Mouse (Mus musculus): ENCODE measurements around the gene Gm3411. TPM values are rescaled to one million over a fixed set of nuclear protein-coding genes. Genes with fewer than 3 reads are reported as not detected.
"Not testable (repeated sequence)": the region's sequence is repeated elsewhere in the genome, so short reads cannot be mapped to it uniquely, and the experiment has no call there.

Gm3411 gene
- 1 to 10 TPM; 2.2 to 2.5 TPM for total RNA-seq (2021)
- long read RNA-seq, result 0 reads

- peak; percentile 6 to 8 for DNase-seq (ENCODE audit: low spot score in 2 of 2)
Observed at GRCm38 (mm10) chr14:6286931-6287715, at the start of gene Gm3411. Gene Gm3411 (minus strand): TSS chr14:6287250.

DNA sequence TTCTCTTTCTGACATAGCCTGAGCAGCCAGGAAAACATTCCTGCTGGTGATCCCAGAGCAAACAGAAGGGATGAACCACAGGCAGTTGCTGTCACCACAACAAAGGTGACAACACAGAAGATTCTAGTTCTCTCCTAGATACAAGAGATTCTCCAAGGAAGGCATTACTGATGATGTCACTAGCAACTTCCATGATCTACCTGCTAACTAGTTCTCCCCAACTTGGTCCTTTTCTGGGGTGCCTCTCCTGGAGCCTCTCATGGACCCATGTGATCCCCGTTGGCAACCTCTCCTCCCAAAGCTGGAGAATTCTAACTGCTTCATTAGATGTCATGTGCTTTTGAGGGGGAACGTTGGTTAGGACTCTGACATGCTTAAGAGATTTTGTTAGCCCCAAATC lies 17.7 kb upstream of the Gm3411 start, which contains the start of gene Gm21103:
Gene Gm21103 (minus strand): TSS at position 101 of the 400 bp plus-strand sequence.
- DNase-seq (ENCODE audit: low spot score in 2 of 2), result not testable (repeated sequence)

GRCm38 (mm10) chr14:6219192-6219591 lies 67.9 kb downstream of the Gm3411 start, which contains the start of gene Gm21560:
Gene Gm21560 (minus strand): TSS chr14:6219292.
- not testable (repeated sequence) for DNase-seq (ENCODE audit: low spot score in 2 of 2)

Other genes with a start within 250 kb of the Gm3411 start
- not detected for gene Gm6337, start 229.0 kb downstream of the Gm3411 start, total RNA-seq (2021)
- gene Gm8206, start 193.3 kb downstream of the Gm3411 start, total RNA-seq (2021), result under 1 TPM in 1 of 2 experiments, not detected in 1; 0.23 TPM
- gene Gm3468, start 178.6 kb downstream of the Gm3411 start, total RNA-seq (2021), result under 1 TPM; 0.72 to 0.74 TPM
- not detected for gene Gm3476, start 161.4 kb downstream of the Gm3411 start, total RNA-seq (2021)
- 1 to 10 TPM; 1.2 TPM for gene Gm21560, start 68.0 kb downstream of the Gm3411 start, total RNA-seq (2021)
- gene Gm21103, start 17.6 kb upstream of the Gm3411 start, total RNA-seq (2021), result not detected
- not detected for gene Gm3618, start 56.4 kb upstream of the Gm3411 start, total RNA-seq (2021)
- not detected for gene Gm16440, start 103.1 kb upstream of the Gm3411 start, total RNA-seq (2021)
- under 1 TPM in 1 of 2 experiments, not detected in 1; 0.57 TPM for gene Gm3591, start 125.2 kb upstream of the Gm3411 start, total RNA-seq (2021)
- gene Gm3594, start 157.4 kb upstream of the Gm3411 start, total RNA-seq (2021), result not detected

Data from layer of hippocampus, adult 18-20 months (tissue).